Mouse (Mus musculus) thymus, postnatal 10 days (tissue): Measurements from ENCODE around the gene Ppm1a.
A peak's percentile ranks its signal among the peaks of the same experiment; 100 is the strongest.

Experiments used
- DNase-seq, 2 experiments: peaks; one replicate each; pipeline ENCODE4 v3.0.0; 2021; ENCODE audit warnings: low spot score in 2 of 2

The Ppm1a gene

GRCm38 (mm10) chr12:72757086-72757485 is at the start of gene Ppm1a:
Ppm1a (plus strand) TSS chr12:72757455.
- no peak for DNase-seq

DNA sequence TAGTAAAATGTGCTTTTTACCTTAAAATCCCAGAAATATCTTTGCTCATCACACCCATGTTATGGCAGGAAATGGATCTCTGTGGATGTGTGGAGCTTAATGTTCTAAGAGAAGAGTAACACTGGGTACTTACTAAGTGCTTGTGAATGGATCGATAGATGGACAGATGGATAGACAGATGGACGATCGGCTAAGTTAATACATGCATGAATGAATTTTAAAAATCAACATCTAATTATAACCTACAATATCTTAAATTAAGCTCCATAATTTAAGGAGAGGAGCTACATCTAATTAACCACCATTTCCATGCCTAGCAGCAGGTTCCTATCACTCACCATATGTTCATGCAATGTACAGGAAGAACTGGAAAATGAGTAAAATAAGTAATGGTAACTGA is 47.3 kb upstream of the Ppm1a start:
- DNase-seq: no peak

GRCm38 (mm10) chr12:72714896-72715295 is 42.4 kb upstream of the Ppm1a start:
- no peak for DNase-seq

GRCm38 (mm10) chr12:72715846-72716245 is 41.4 kb upstream of the Ppm1a start:
- no peak for DNase-seq

- DNase-seq: no peak
Observed at GRCm38 (mm10) chr12:72719046-72719445, 38.2 kb upstream of the Ppm1a start.

DNA sequence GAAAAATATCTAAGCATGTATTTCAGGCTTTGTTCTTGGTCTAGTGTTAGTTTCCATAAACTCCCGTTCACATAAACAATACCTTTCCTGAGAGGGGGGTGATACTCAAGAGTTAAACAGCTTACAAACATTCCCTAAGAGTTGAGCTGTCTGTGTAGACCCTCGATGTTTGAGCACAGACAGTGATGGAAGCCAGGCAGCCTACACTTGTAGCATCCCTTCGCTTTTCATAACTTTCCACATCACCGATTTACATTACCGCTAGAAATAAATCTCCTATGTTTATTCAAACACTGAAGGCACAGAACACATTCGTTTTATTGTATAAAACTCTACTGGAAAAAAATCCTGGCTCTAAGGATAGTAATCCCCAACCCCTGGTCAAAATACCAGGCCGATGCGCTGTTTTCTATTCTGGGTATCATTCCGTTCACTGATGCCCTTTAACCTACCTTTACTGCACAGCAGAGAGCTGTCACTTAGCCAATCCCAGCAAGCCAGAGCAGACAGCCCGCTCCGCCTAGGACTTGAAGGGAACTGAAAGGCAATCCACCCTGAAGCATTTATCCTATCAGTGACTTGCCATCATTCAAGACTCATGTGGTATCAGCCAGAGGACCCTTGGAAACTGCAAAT is 37.7 kb upstream of the Ppm1a start:
- DNase-seq: no peak

DNA sequence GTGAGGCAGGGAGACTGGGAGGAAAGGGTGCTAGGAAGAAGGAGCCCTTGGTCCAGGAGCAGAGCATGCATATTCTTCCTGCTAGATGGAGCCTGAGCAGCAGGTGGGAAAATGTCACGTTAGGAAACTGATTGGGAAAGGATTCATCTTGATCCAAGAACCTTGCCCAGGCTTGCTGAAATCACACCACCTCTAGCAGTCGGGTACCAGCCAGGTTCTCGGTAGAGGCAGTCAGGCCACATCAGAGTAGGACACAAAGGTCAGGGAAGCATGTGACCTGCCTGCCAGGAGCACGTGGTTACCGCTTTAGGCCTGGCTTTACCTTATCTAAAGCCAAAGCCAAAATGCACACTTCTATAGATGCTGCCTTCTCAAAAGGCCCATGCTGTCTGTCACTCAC is 35.5 kb upstream of the Ppm1a start:
- no peak for DNase-seq

DNA sequence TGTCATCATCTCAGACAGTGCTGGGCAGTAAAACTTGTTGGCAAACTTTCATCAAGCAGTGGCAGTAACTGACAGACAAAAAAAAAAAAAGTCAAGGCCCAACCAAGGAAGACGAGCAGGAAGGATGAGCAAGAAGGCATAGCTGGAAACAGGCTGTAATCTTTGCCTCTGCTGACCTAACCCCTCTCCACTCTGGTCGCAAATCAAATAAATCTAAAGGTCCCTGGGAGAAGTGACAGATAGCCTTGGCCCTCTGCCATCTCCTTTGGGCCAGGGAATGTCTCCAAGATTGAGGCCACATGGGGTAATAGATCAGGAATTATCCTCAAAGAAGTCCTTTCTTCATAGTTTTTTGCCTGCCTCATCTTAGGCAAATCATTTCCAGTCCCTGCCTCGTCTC is 33.3 kb upstream of the Ppm1a start:
- DNase-seq: no peak

- no peak for DNase-seq
Observed at GRCm38 (mm10) chr12:72727021-72727420, 30.2 kb upstream of the Ppm1a start.

DNA sequence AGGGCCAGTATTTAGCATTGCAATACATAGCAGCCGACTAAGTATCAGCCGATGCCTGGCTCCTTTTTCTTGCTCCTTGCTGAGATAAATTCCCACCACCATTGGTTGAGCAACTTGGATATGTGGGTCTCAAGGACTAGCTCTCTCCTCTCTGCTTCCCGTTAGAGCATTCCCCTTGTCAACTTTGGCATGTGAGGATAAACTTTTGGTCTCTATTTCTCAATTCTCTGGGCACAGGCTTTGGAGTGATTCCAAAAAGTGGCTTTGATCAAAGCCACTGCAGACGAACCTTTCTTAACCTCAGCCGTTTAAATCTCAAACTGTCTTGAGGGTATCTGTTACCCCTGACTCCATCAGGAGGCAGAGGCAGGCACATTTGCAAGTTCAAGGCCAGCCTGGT is 29.6 kb upstream of the Ppm1a start:
- DNase-seq: no peak

GRCm38 (mm10) chr12:72734112-72734511 is 23.1 kb upstream of the Ppm1a start:
- no peak for DNase-seq

DNA sequence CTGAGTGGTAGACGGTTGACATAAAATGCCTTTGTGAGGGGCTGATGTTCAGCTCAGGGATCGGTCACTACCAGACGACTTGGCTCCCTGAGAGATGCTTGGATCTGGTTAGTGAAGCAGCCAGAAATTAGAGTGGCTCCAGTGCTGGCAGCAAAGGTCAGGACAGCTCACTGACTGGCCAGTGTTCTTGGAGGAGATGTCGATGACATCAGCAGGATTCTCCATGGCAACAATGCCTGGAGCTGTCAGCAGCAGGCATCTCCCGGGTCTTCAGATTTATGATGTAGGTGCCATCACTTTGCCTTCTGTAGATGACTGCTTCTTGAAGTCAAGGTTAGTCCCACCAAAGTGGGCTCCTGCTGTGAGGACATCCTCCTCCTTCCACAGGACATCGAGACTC is 16.1 kb upstream of the Ppm1a start:
- DNase-seq: no peak

DNA sequence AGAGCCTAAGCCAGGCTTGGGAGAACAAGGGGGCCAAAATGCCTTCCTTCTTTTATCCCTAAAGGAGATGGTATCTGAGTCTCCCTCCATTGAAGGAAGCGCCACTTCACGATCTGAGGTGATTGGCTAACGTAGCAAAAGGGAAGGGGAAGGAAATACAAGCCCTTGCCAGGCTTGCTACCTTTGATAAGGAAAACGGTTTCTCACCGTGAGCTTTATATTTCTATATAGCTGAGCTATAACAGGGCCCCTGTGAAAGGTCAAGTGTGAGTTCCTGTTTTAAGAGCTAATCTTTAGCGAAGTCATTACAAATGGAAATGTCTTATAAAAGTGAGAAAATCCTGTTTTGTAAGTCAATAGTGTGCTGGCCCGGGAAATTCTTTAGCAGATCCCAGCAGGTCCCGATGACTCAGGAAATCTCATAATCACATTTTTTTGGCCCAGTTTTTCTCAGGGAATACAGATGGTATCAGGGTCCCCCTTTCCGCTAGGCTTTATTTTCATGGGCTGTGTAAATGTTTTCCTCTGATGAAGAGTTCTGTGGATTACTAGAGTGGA is 12.4 kb upstream of the Ppm1a start:
- no peak for DNase-seq

DNA sequence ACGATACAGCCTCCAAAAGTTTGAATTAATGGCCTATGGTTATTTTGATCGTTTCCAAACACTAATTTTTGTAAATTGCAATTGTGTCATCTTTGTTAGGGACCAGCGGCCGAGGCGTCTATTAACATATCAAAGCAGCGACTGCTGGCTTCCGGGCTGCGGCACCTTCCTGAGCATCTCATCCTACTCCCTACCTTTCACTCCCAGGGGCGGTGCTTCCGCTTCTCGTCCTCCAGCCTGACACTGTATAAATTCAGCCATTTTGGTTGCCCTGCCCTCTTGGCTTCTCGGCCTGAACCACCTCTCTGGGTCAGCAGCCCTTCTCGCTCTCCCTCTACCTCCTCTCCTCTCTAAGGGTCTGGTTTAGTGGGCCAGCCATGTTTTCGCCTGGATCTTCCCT is 11.8 kb upstream of the Ppm1a start:
- no peak for DNase-seq

GRCm38 (mm10) chr12:72748341-72748740 is 8.9 kb upstream of the Ppm1a start:
- no peak for DNase-seq

GRCm38 (mm10) chr12:72748841-72749240 is 8.4 kb upstream of the Ppm1a start:
- no peak for DNase-seq

DNA sequence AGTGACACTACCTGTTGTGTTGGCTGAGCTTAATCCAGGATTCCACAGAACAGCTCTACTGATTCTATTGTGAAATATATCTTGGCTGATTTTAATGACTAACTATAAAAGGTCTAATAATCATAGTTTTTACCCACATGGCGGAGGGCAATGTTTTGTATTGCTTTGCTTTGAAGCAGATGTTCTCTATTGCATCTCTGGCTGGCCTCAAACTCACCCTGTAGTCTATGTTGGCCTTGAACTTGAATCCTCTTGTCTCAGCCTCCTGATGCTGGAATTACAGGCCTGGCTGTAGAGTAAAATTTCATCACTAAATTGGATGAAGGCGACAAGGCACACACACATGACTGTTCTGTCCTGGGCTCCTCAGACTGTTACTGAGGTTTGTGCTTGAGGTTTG is 7.8 kb upstream of the Ppm1a start:
- DNase-seq: no peak

GRCm38 (mm10) chr12:72750016-72750415 is 7.2 kb upstream of the Ppm1a start:
- DNase-seq: no peak

GRCm38 (mm10) chr12:72750606-72751005 is 6.6 kb upstream of the Ppm1a start:
- no peak for DNase-seq

GRCm38 (mm10) chr12:72757596-72757995 is 341 bp downstream of the Ppm1a start:
- no peak for DNase-seq

GRCm38 (mm10) chr12:72759956-72760355 is 2.7 kb downstream of the Ppm1a start:
- DNase-seq: no peak

DNA sequence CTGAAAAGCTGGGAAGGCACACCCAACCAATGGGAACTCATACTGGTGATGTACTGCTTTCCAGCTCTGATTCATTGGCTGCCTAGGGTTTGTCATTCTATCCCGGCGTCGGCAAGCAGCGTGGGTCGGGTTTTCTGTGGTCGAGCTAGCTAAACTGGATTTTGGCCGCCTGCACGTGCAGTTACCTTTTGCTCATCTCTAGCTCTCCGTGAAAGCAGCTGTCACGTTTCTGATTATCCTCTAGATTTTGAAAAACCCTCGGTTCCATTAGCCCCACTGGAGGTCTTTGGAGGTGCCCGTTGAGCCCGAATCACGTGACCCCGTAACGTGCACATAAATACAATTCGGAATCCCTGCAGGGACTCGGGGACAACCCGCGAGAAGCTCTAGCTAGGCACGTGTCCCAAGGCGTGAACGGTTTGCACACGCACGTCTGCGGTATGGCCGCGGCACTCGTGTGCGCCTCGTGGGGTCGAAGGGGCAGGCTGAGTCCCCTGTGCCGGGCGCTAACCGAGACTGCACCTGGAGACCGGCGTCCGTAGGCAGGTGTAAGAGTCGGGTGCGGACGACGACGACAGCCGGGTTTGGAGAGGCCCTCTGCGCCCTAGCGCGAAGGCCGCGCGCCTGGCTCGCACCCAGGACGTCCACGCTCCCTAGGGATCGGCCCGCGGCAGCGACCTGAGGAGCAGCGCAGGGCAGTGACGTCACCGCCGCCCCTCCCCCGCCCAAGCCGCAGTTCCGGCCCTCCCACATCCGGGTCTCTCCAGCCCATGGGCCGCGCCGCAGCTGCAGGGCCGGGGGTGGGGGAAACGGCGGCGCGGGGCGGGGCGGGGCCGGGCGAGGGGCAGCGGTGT is 3.3 kb downstream of the Ppm1a start:
- peak; percentile 89 to 94 for DNase-seq

- DNase-seq: no peak
Observed at GRCm38 (mm10) chr12:72761230-72761648, 4.0 kb downstream of the Ppm1a start.
